Mouse (Mus musculus): ENCODE measurements around the gene Mmp11. TPM values are rescaled to one million over a fixed set of nuclear protein-coding genes. Genes with fewer than 3 reads are reported as not detected.
A peak's percentile ranks its signal among the peaks of the same experiment; 100 is the strongest.
"Not testable (repeated sequence)": the region's sequence is repeated elsewhere in the genome, so short reads cannot be mapped to it uniquely, and the experiment has no call there.

The Mmp11 gene
- total and polyA plus RNA-seq, 2 experiments, result 0.18 to 1.4 TPM

DNA sequence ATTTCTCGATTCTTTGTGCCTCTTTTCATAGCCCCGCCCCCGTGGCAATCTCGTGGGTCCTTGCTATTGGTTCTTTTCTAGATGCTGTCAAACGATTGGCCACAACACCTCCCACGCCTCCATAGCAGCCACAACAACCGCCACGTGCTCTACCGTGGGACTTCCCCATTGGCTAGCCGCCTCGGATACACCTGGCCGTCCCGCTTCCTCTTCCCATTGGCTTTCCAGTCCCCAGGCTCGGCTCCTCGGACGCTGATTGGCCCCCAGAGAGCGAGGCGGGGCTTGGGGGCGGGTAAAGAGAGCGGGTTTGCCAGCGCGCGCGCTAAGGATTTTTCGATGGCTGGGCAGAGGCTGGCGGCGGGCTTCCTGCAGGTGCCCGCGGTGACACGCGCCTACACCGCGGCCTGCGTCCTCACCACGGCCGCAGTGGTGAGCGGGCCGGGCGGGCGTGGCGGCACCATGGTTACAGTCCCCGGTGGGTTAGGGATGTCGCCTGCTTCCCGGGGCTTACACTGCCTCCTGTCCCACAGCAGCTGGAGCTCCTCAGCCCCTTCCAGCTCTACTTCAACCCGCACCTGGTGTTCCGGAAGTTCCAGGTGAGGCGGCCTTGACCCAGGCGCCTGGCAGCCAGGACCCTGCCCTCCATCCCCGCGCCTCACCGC, 43.1 kb downstream of the Mmp11 start, which contains the start of gene Derl3:
Gene Derl3, plus strand, starts transcription at position 325 of the 662 bp plus-strand sequence.
- 3% methylated on average over 51 of the region's 51 CpGs for WGBS
- peak within 1 kb of the TSS; percentile 79 for H3K9ac ChIP-seq (ENCODE audit: low read depth, low read length)

DNA sequence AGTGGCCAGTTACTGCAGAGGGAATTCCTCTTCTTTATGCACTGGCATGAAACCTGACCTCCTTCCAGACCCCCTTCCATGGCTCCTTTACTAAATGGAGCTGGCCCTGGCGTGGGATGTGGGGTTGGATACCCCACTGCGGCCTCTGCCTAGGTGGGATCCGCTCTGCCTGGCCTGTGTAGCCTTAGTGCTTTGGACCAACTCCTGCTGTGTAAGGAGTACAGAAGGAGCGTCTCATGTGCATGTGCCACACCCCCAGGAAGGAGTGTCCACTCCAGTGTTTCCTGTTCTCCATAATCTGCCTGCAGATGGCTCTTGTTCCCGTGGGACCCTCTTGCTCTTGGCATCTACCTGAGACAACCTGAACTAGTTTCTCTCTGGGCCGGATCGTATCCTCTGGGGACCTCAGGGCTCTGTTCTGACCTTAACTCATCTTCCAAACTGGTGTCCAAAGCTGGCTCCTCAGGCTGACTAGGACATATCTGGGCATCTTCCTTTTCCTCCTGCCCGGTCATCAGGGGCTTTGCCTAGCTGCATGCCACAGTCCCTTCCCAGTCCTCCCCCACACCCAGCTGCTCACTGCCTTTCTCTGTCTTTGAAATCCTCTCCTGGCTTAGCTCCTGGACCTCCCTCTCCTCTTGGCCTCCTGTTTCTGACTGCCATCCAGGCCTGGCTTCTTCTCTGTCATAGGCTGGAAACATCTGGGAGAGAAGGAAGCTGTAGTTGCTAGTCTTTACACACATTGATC, 46.7 kb downstream of the Mmp11 start:
- no peak for DNase-seq (ENCODE audit: extremely low read depth, low read depth, low spot score)
- WGBS, result 75% methylated on average over 8 of the region's 8 CpGs
- TF ChIP-seq CTCF (IDR thresholded peaks at IDR 0.05; ENCODE audit: low read depth, low read length), result no peak
- TF ChIP-seq POLR2A (IDR thresholded peaks at IDR 0.05; ENCODE audit: extremely low read depth, insufficient read depth, low read length), result no peak
- Histone ChIP-seq H3K27me3 (ENCODE audit: control insufficient read depth, insufficient read depth, low read length) (no peaks in the 10 kb centered on the region), H3K4me1 (ENCODE audit: control insufficient read depth, insufficient read depth, low read length) (peaks cover 5% of the 10 kb centered on the region; the same call in 1 of the 2 replicates), H3K4me3 (ENCODE audit: insufficient read depth, low read depth, low read length) (no peak overlapping the region), H3K36me3 (ENCODE audit: control insufficient read depth, insufficient read depth, low read length) (no peaks in the 10 kb centered on the region), H3K9ac (ENCODE audit: low read depth, low read length) (no peak overlapping the region), H3K79me2 (ENCODE audit: control insufficient read depth, insufficient read depth, low read length) (no peaks in the 10 kb centered on the region), H3K27ac (replicated peaks; ENCODE audit: insufficient read depth, low read depth, low read length) (no peak overlapping the region)

More for the DNA sequence above, 43.1 kb downstream of the Mmp11 start, which contains the start of gene Derl3:
- peak; percentile 96 for DNase-seq (ENCODE audit: extremely low read depth, low read depth, low spot score)
- TF ChIP-seq POLR2A (IDR thresholded peaks at IDR 0.05; ENCODE audit: extremely low read depth, insufficient read depth, low read length) (no peak), CTCF (IDR thresholded peaks at IDR 0.05; ENCODE audit: low read depth, low read length) (no peak)
- Histone ChIP-seq H3K27me3 (ENCODE audit: control insufficient read depth, insufficient read depth, low read length) (no peaks in the 10 kb centered on the region), H3K4me3 (ENCODE audit: insufficient read depth, low read depth, low read length) (peak within 1 kb of the TSS; percentile 51; the same call in 1 of the 2 replicates), H3K4me1 (ENCODE audit: control insufficient read depth, insufficient read depth, low read length) (peaks cover 5% of the 10 kb centered on the region; the same call in 1 of the 2 replicates), H3K36me3 (ENCODE audit: control insufficient read depth, insufficient read depth, low read length) (no peaks in the 10 kb centered on the region; the same call in 1 of the 2 replicates), H3K79me2 (ENCODE audit: control insufficient read depth, insufficient read depth, low read length) (no peaks in the 10 kb centered on the region), H3K27ac (replicated peaks; ENCODE audit: insufficient read depth, low read depth, low read length) (no peak within 1 kb of the TSS)

DNA sequence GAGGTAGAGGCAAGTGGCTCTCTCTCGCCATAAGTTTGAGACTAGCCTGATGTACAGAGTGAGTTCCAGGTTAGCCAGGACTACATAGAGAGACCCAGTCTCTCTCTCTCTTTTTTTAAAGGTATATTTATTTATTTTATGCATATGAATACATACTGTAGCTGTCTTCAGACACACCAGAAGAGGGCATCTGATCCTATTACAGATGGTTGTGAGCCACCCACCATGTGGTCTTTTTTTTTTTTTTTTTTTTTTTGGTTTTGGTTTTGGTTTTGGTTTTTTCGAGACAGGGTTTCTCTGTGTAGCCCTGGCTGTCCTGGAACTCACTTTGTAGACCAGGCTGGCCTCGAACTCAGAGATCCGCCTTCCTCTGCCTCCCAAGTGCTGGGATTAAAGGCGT, 48.8 kb downstream of the Mmp11 start:
- not testable (repeated sequence) for H3K27ac ChIP-seq (replicated peaks; ENCODE audit: insufficient read depth, low read depth, low read length); H3K4me3 ChIP-seq (ENCODE audit: insufficient read depth, low read depth, low read length); H3K27me3 ChIP-seq (ENCODE audit: control insufficient read depth, insufficient read depth, low read length); H3K36me3 ChIP-seq (ENCODE audit: control insufficient read depth, insufficient read depth, low read length); H3K79me2 ChIP-seq (ENCODE audit: control insufficient read depth, insufficient read depth, low read length); DNase-seq (ENCODE audit: extremely low read depth, low read depth, low spot score); H3K4me1 ChIP-seq (ENCODE audit: control insufficient read depth, insufficient read depth, low read length); H3K9ac ChIP-seq (ENCODE audit: low read depth, low read length)
- WGBS, result 85% methylated on average over 5 of the region's 5 CpGs

DNA sequence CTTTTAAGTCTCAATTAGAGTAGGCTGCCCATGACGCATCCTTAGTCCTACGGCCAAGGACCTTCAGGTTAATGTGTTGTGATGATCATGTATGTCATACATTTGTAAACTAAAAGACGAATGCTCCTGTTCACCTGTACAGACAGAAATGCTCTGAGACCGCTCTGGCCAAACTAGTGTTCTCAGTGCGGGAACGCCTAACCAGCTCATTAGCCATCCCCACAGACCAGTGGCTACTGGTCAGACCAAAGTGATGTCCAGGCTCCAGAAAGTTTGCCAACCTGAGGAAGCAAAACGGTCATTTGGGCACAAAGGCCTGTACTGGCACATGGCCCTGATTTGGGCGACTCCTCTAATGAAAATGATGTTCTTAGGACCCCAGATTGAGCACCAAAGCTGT, 51.6 kb downstream of the Mmp11 start:
- 90% methylated on average over 8 of the region's 8 CpGs for WGBS
- no peaks in the 10 kb centered on the region for H3K79me2 ChIP-seq (ENCODE audit: control insufficient read depth, insufficient read depth, low read length)

DNA sequence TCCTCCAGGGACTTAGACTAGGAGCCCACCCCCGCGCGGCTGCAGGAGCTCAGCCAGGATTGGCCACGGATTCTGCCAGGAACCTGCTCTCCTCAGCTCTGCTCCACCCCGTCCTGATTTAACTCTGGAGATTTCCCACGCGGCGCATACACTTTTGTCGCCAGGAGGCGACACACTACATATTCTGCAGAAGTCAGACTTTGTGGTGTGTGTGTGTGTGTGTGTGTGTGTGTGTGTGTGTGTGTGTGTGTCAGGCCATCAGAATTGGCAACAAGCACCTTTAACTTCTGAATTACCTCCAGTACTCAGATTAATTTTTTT, 53.1 kb downstream of the Mmp11 start:
- DNase-seq (ENCODE audit: extremely low read depth, low read depth, low spot score), result peak; percentile 86
- under 1% methylated on average over 10 of the region's 10 CpGs for WGBS
- peak; percentile 75 for TF ChIP-seq CTCF (IDR thresholded peaks at IDR 0.05; ENCODE audit: low read depth, low read length)
- no peak for TF ChIP-seq POLR2A (IDR thresholded peaks at IDR 0.05; ENCODE audit: extremely low read depth, insufficient read depth, low read length)

More for the DNA sequence above, 51.6 kb downstream of the Mmp11 start:
- DNase-seq (ENCODE audit: extremely low read depth, low read depth, low spot score), result no peak
- Histone ChIP-seq H3K27me3 (ENCODE audit: control insufficient read depth, insufficient read depth, low read length) (no peaks in the 10 kb centered on the region), H3K36me3 (ENCODE audit: control insufficient read depth, insufficient read depth, low read length) (no peaks in the 10 kb centered on the region), H3K4me3 (ENCODE audit: insufficient read depth, low read depth, low read length) (no peak overlapping the region), H3K9ac (ENCODE audit: low read depth, low read length) (no peak overlapping the region), H3K27ac (replicated peaks; ENCODE audit: insufficient read depth, low read depth, low read length) (no peak overlapping the region), H3K4me1 (ENCODE audit: control insufficient read depth, insufficient read depth, low read length) (peaks cover 6% of the 10 kb centered on the region; the same call in 1 of the 2 replicates)
- TF ChIP-seq POLR2A (IDR thresholded peaks at IDR 0.05; ENCODE audit: extremely low read depth, insufficient read depth, low read length) (no peak), CTCF (IDR thresholded peaks at IDR 0.05; ENCODE audit: low read depth, low read length) (no peak)

More for the DNA sequence above, 53.1 kb downstream of the Mmp11 start:
- Histone ChIP-seq H3K4me1 (ENCODE audit: control insufficient read depth, insufficient read depth, low read length) (peaks cover 6% of the 10 kb centered on the region; the same call in 1 of the 2 replicates), H3K9ac (ENCODE audit: low read depth, low read length) (peak overlapping the region; percentile 76), H3K27me3 (ENCODE audit: control insufficient read depth, insufficient read depth, low read length) (no peaks in the 10 kb centered on the region), H3K36me3 (ENCODE audit: control insufficient read depth, insufficient read depth, low read length) (no peaks in the 10 kb centered on the region), H3K79me2 (ENCODE audit: control insufficient read depth, insufficient read depth, low read length) (no peaks in the 10 kb centered on the region), H3K4me3 (ENCODE audit: insufficient read depth, low read depth, low read length) (peak overlapping the region; percentile 27), H3K27ac (replicated peaks; ENCODE audit: insufficient read depth, low read depth, low read length) (peak overlapping the region; percentile 85)
